ENCODE assay signal across 8 mouse cellular contexts in the genomic region with DNA sequence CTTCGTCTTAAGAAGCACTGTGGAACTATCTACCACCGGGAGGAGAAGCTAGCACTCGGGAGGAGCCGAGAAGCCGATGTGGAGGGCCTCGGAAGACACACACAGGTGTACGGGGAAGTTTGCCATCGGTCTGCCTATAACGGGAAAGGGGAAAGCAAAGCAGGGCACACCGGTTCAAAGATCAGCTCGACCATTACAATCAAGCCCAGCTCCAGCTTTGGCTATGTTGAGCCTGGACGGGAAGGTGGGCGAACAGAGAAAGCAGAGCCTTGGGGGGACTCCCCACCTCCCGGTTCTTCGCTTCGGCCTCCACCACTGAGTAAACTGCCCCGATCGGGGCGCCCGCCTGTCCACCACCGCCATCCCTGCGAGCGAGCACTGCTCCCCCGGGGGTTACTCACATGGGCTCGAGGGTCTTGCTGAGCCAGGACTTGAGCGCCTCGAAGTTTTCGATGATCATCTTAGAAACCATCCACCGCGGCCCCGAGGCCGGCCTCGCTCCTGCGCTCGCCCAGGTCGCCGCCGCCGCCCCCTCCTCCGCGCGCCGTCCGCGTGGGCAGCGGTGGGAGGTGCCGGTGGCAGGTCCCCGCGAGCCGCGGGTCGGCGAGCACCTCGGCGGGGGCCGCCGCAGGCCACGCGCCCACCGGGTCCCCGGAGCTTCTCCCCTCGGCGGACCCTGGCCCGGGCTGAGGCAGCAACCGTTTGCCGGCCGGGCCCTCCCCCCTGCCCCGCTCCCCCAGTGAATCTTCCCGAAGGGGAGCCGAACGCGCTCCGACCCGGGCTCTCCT. TPM values are rescaled to one million over a fixed set of nuclear protein-coding genes. Genes with fewer than 3 reads are reported as not detected.
A peak's percentile ranks its signal among the peaks of the same experiment; 100 is the strongest.
DNase-seq lines count a peak whose midpoint lies in the region; ATAC-seq lines count a peak whose summit lies in the region.

No protein-coding gene starts in this region.

- H3K4me1 ChIP-seq in embryonic facial prominence, embryonic 15.5 days: peaks cover 17% of the 10 kb centered on the region
- peaks cover 17% of the 10 kb centered on the region for H3K4me1 ChIP-seq in hindbrain, embryonic 12.5 days

- H3K4me2 ChIP-seq in embryonic facial prominence, embryonic 15.5 days (replicated peaks): peak overlapping the region; percentile 68
- H3K4me2 ChIP-seq in hindbrain, embryonic 12.5 days (replicated peaks): peak overlapping the region; percentile 75

- ATAC-seq in embryonic facial prominence, embryonic 15.5 days (ENCODE audit: insufficient number of reproducible peaks, low FRiP score, low TSS enrichment, low read depth): peak; percentile 75
- ATAC-seq in hindbrain, embryonic 12.5 days (ENCODE audit: low FRiP score): peak; percentile 87
- ATAC-seq in megakaryocyte progenitor cell, adult 5-6 weeks (replicated peaks; ENCODE audit: poor library complexity): peak; percentile 21

- peak overlapping the region; percentile 95 for H3K27ac ChIP-seq in embryonic facial prominence, embryonic 15.5 days (replicated peaks)
- H3K27ac ChIP-seq in hindbrain, embryonic 12.5 days: peak overlapping the region; percentile 96

- H3K9me3 ChIP-seq in embryonic facial prominence, embryonic 15.5 days (replicated peaks): no peaks in the 10 kb centered on the region
- no peaks in the 10 kb centered on the region for H3K9me3 ChIP-seq in hindbrain, embryonic 12.5 days (replicated peaks)

- peak; percentile 10 to 53 for DNase-seq in heart, adult 18-20 months
- DNase-seq in heart, postnatal 4 days: no peak
- peak; percentile 44 for DNase-seq in NIH3T3 (ENCODE audit: low read depth)
- DNase-seq in left cerebral cortex, postnatal 25 days (ENCODE audit: low spot score in 2 of 2): peak; percentile 22 to 50
- DNase-seq in splenic B cell, adult 2 months (ENCODE audit: low read depth, low spot score): peak; percentile 39

- intact Hi-C loops in left cerebral cortex, postnatal 25 days (cut with DNase I): loop anchor here (2.0 kb wide), 2 partner anchors 82 to 118 kb away; a partner anchor contains a TSS

- peak overlapping the region; percentile 95 for H3K4me3 ChIP-seq in embryonic facial prominence, embryonic 15.5 days (replicated peaks)
- H3K4me3 ChIP-seq in hindbrain, embryonic 12.5 days: peak overlapping the region; percentile 99

- no peaks in the 10 kb centered on the region for H3K27me3 ChIP-seq in embryonic facial prominence, embryonic 15.5 days
- no peaks in the 10 kb centered on the region for H3K27me3 ChIP-seq in hindbrain, embryonic 12.5 days
- no peaks in the 10 kb centered on the region for H3K27me3 ChIP-seq in splenic B cell, adult 2 months (ENCODE audit: control insufficient read depth, insufficient read depth, low read length, poor library complexity, severe bottlenecking)

- no peaks in the 10 kb centered on the region for H3K36me3 ChIP-seq in embryonic facial prominence, embryonic 15.5 days
- H3K36me3 ChIP-seq in hindbrain, embryonic 12.5 days: no peaks in the 10 kb centered on the region
- H3K36me3 ChIP-seq in splenic B cell, adult 2 months (ENCODE audit: control insufficient read depth, insufficient read depth, low read length, poor library complexity, severe bottlenecking): no peaks in the 10 kb centered on the region

- under 1% methylated on average over 66 of the region's 74 CpGs for WGBS in embryonic facial prominence, embryonic 15.5 days
- WGBS in hindbrain, embryonic 12.5 days: under 1% methylated on average over 51 of the region's 74 CpGs

- peak overlapping the region; percentile 97 for H3K9ac ChIP-seq in embryonic facial prominence, embryonic 15.5 days
- H3K9ac ChIP-seq in hindbrain, embryonic 12.5 days: peak overlapping the region; percentile 99

RNA-seq across cellular contexts. Expression of a gene that starts 0.6 kb away (rescaled TPM):
- 10 to 100 TPM; 18.1 to 18.6 TPM for total RNA-seq in heart, adult 18-20 months (2021)
- total RNA-seq in heart, postnatal 4 days (2021): 10 to 100 TPM; 35.6 to 38.0 TPM
- polyA plus RNA-seq in embryonic facial prominence, embryonic 15.5 days (2015; fragmentation: Nextera tagmentation; extraction: Ambion mirVana): 29.9 and 31.8 TPM in 2 replicates
- 45.0 and 47.3 TPM in 2 replicates for polyA plus RNA-seq in hindbrain, embryonic 12.5 days (2016; fragmentation: Nextera tagmentation; extraction: Ambion mirVana)
- total RNA-seq in left cerebral cortex, postnatal 25 days (2021): 10 to 100 TPM; 58.0 to 61.7 TPM
- 69.1 and 80.4 TPM in 2 replicates for total RNA-seq in megakaryocyte progenitor cell, adult 5-6 weeks (2015)
- 52.9 and 70.6 TPM in 2 replicates for total RNA-seq in megakaryocyte progenitor cell, adult 5-6 weeks (2017)

Comparison
In these comparisons a context has a peak if more than half of its experiments do, and no peak if none do; other contexts are left out.
1. ATAC-seq: peak in every context shown above with its lines; median percentile 87 in hindbrain, embryonic 12.5 days; 75 in embryonic facial prominence, embryonic 15.5 days; 21 in megakaryocyte progenitor cell, adult 5-6 weeks.